Mouse (Mus musculus): ENCODE results near the gene Mvb12b.

DNA sequence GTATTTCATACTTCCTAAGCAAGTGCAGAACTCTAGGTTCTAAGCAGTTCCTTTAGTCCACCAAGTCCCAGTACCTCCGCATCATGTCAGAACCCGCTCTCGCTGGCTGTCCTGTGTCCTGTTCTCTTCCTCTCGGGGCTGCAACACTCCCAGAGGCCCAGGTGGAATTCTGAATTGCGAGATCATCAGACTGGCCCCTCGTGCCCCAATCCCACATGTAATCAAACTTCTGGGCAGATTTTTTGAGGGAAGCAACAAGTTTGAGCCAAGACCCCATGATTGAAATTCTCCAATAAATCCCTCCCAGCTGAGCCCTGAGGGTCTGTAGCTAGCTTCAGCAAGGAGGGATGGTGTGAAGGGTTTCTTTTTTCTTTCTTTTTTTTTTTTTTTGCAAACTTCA is 169.2 kb downstream of the Mvb12b start:
- TF ChIP-seq CTCF (IDR thresholded peaks at IDR 0.05; ENCODE audit: low read depth, low read length) (no peak), GATA1 (IDR thresholded peaks at IDR 0.05; ENCODE audit: borderline replicate concordance, low read length) (no peak), POLR2AphosphoS5 (IDR thresholded peaks at IDR 0.05; ENCODE audit: insufficient replicate concordance, low read depth, low read length) (no peak), TAL1 (conservative IDR thresholded peaks at IDR 0.05; ENCODE audit: low read depth, low read length) (no peak)
